Mouse (Mus musculus) hindlimb bud, embryonic 11.5 days (tissue): ENCODE measurements at regions not wholly inside any gene's neighbourhood (a gene's known extent, or its start where the extent isn't known, plus 50 kb on each side); places are given as distances from the start of the nearest gene placed in this dataset.

Experiments used
- DNase-seq: peaks from one replicate; pipeline ENCODE4 v3.0.0-alpha.2; 2012; ENCODE audit warnings: low read depth, low spot score; ENCODE audit errors: extremely low spot score

DNA sequence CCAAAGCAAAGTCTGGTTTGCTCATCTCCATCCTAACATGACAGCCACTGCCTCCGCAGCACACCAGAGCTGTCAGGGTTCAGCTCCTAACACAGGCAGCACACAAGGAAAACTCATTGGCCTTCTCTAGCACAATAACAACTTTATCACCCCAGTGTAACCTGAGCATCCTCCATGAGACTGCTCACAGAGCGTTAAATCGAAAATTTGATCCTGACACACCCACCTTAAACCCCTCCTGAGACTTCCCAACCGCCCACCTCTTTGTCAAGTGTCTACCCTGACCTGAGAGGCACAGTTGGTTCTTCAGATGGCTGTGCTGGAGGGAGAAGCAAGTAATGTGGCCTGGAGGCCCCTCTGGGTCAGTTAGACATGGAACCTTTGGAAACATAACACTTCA, 67.7 kb upstream of the Slc22a22 start:
- no peak for DNase-seq

DNA sequence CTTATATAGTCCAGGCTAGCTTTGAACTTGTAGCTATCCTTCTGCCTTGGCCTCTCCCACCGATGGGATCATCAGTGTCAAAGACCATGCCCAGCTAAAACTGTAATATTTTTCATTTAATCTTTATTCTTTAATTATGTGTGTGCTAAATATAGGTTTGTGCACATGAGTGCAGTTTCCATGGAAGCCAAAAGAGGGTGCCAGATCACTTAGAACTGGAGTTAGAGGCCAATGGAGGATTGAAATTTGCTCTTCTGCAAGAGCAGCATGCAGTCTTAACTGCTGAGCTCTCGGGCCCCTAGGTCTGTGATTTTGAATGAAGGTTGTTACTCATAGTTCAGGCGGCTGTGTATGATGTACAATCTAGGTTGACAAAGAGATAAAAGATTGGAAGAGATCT, 66.6 kb upstream of the Slc22a22 start:
- no peak for DNase-seq

DNA sequence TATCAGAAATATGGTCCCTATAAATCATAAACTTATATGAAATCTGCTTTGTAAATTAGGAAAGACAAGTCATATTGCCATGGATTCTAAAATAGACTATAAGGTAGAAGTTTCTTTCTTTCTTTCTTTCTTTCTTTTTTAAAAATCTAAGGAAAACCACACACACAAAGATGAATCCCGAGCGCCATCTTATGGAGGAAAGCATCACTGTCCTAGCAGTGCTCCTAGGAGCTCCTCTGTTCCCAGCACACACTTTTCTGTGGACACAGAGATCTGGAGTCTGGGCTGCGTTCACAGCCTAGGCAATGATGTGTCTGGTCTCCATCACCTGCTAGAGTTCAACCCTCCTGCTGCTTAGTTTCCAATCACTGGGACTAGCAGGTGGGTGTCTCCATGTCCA, 65.2 kb upstream of the Slc22a22 start:
- DNase-seq, result no peak

DNA sequence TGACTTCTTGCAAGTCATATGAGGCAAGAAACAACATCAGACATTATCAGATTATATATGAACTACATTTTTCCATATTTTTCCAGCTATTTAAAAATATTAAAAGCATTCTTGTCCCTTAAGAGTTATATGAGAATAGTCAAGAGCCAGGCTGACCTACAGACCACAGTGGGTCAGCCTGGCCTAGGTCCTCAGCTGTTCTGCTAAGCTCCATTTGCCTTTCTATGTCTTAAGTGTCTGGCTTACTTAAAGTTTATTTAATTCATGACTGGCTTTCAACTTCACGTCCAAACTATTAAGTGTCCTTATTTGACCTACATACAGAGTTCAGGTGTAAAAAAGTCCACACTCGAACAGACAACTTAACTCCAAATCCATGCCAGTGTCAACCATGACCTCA, 58.1 kb upstream of the Slc22a22 start:
- DNase-seq, result no peak
